Mouse (Mus musculus): ENCODE data around the gene Tor4a. TPM values are rescaled to one million over a fixed set of nuclear protein-coding genes. Genes with fewer than 3 reads are reported as not detected.

The Tor4a gene
- polyA plus RNA-seq, 1 experiment from 2014 or later = 13.1 TPM

DNA sequence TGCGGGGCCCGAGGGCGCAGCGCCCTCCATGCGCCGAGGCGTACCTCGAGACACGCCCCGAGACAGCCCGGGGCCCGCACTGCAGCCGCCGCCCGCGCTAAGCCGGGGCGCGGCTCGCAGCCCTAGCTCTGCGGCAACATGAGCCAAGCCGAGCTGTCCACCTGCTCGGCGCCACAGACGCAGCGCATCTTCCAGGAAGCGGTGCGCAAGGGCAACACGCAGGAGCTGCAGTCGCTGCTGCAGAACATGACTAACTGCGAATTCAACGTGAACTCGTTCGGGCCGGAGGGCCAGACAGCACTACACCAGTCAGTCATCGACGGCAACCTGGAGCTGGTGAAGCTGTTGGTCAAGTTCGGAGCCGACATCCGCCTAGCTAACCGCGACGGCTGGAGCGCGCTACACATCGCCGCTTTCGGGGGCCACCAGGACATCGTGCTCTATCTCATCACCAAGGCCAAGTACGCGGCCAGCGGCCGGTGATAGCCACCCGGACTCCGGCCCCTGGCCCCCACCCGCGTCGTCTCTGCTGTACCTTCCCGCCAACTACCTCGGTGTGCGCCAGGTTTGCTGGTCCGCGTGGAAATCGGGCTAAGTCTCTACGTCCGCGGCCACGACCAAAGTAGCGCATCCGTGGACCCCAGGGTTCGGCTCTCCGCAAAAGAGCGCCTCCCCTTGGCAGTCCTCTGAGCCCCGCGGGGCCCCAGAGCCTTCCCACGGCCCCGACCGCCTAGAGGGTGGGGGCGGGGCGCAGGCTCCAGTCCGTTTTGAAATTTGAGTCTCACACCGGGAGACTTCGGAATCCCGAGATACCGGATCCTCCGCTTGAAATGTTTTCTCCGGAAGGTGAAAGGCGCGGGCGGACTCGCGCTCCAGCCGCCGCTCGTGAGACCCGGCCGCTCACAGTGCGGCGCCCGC, 15.5 kb downstream of the Tor4a start:
- DNase-seq (ENCODE audit: low spot score) (peak; percentile 73), ATAC-seq (ENCODE audit: low FRiP score, low TSS enrichment) (peak; percentile 73)
- H3K4me3 ChIP-seq (ENCODE audit: low read depth, low read length) = peak overlapping the region; percentile 58
- H3K9ac ChIP-seq (ENCODE audit: low read length) = peak overlapping the region; percentile 64
- TF ChIP-seq CTCF (IDR thresholded peaks at IDR 0.05; ENCODE audit: low read depth) = peak; percentile 34; the same call in 1 of the 2 replicates
- no peak for TF ChIP-seq EP300 (optimal IDR thresholded peaks at IDR 0.05)
- H3K27ac ChIP-seq (replicated peaks) = peak overlapping the region; percentile 96
- H3K4me2 ChIP-seq (replicated peaks; ENCODE audit: low read depth) = peak overlapping the region; percentile 85
- no peaks in the 10 kb centered on the region for H3K36me3 ChIP-seq (ENCODE audit: control insufficient read depth, insufficient read depth, low read length)
- H3K27me3 ChIP-seq (ENCODE audit: control insufficient read depth, insufficient read depth, low read length) = no peaks in the 10 kb centered on the region; the same call in 1 of the 2 replicates
- under 1% methylated on average over 97 of the region's 100 CpGs for WGBS
- peaks cover 3% of the 10 kb centered on the region; the same call in 1 of the 2 replicates for H3K4me1 ChIP-seq (replicated peaks; ENCODE audit: control insufficient read depth, insufficient read depth)
- H3K9me3 ChIP-seq (ENCODE audit: control insufficient read depth, low read length) = no peaks in the 10 kb centered on the region

DNA sequence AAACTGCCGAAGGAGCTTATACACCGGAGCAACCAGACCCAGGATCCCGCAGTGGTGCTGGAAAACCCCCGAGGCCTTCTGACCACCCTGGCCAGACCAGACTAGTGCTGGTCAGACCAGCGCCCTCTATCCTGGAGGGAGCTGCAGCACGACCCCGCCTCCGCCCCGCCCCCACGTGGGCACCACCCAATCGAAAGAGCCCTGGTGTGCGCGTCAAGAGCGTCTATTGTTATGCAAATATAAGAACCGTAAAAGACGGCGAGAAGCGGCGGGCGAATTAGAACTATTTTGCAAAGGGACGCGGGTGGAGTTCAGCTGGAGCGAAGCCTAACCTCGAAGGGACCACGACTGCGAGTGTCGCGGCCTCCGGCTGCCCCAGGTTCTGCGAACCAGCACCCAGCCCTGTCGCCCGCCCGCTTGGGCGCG, 16.2 kb downstream of the Tor4a start, which contains the start of gene Nrarp:
Nrarp (plus strand) TSS at position 281 of the 426 bp plus-strand sequence.
- H3K4me1 ChIP-seq (replicated peaks; ENCODE audit: control insufficient read depth, insufficient read depth) = peaks cover 2% of the 10 kb centered on the region; the same call in 1 of the 2 replicates
- ATAC-seq (ENCODE audit: low FRiP score, low TSS enrichment) = peak; percentile 88
- under 1% methylated on average over 35 of the region's 35 CpGs for WGBS

DNA sequence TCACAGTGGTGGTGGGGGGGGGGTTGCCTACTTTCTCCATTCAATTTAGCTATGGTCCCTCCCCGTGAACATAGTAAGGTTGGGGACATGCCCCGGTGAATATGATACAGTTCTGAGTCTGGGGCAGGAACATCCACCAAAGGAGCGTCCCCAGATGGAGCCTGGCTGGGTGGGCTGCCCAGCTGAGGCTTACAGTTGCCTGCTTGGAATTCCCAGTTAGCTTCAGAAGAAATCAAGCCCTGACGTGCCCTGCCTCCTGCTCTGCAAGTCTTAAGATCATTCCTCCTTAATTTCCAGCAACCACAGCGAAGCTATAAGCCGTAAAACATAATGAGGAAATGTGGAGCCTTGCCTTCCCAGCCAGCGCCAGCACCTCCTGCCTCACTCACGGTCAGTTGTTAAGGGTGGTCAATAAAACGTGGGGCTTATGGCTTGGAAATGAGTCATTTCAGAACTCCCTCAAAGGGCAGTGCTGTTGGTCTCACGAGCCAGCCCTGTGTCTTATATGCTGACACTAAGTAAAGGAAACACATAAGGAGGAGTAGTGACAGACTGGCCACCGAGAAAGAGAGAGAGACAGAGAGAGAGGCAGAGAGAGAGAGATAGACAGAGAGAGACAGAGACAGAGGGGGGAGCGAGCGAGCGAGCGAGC, 17.0 kb downstream of the Tor4a start:
- no peaks in the 10 kb centered on the region for H3K9me3 ChIP-seq (ENCODE audit: control insufficient read depth, low read length)
- H3K4me1 ChIP-seq (replicated peaks; ENCODE audit: control insufficient read depth, insufficient read depth) = no peaks in the 10 kb centered on the region
- no peak for ATAC-seq (ENCODE audit: low FRiP score, low TSS enrichment)
- H3K4me2 ChIP-seq (replicated peaks; ENCODE audit: low read depth) = peak overlapping the region; percentile 85
- peak overlapping the region; percentile 58 for H3K4me3 ChIP-seq (ENCODE audit: low read depth, low read length)
- H3K27me3 ChIP-seq (ENCODE audit: control insufficient read depth, insufficient read depth, low read length) = no peaks in the 10 kb centered on the region; the same call in 1 of the 2 replicates
- H3K36me3 ChIP-seq (ENCODE audit: control insufficient read depth, insufficient read depth, low read length) = no peaks in the 10 kb centered on the region
- peak overlapping the region; percentile 41; the same call in 1 of the 2 replicates for H3K9ac ChIP-seq (ENCODE audit: low read length)
- WGBS = 42% methylated on average over 15 of the region's 15 CpGs
- no peak for TF ChIP-seq EP300 (optimal IDR thresholded peaks at IDR 0.05)
- TF ChIP-seq CTCF (IDR thresholded peaks at IDR 0.05; ENCODE audit: low read depth) = no peak
- H3K27ac ChIP-seq (replicated peaks) = peak overlapping the region; percentile 96
- no peak for DNase-seq (ENCODE audit: low spot score)

More for the DNA sequence above, 16.2 kb downstream of the Tor4a start, which contains the start of gene Nrarp:
- Histone ChIP-seq H3K9me3 (ENCODE audit: control insufficient read depth, low read length) (no peaks in the 10 kb centered on the region), H3K27ac (replicated peaks) (peak within 1 kb of the TSS; percentile 96), H3K4me2 (replicated peaks; ENCODE audit: low read depth) (peak within 1 kb of the TSS; percentile 85), H3K4me3 (ENCODE audit: low read depth, low read length) (peak within 1 kb of the TSS; percentile 58), H3K27me3 (ENCODE audit: control insufficient read depth, insufficient read depth, low read length) (no peaks in the 10 kb centered on the region; the same call in 1 of the 2 replicates), H3K36me3 (ENCODE audit: control insufficient read depth, insufficient read depth, low read length) (no peaks in the 10 kb centered on the region), H3K9ac (ENCODE audit: low read length) (peak within 1 kb of the TSS; percentile 64)
- DNase-seq (ENCODE audit: low spot score) = peak; percentile 96
- no peak for TF ChIP-seq EP300 (optimal IDR thresholded peaks at IDR 0.05)
- TF ChIP-seq CTCF (IDR thresholded peaks at IDR 0.05; ENCODE audit: low read depth) = peak; percentile 73

DNA sequence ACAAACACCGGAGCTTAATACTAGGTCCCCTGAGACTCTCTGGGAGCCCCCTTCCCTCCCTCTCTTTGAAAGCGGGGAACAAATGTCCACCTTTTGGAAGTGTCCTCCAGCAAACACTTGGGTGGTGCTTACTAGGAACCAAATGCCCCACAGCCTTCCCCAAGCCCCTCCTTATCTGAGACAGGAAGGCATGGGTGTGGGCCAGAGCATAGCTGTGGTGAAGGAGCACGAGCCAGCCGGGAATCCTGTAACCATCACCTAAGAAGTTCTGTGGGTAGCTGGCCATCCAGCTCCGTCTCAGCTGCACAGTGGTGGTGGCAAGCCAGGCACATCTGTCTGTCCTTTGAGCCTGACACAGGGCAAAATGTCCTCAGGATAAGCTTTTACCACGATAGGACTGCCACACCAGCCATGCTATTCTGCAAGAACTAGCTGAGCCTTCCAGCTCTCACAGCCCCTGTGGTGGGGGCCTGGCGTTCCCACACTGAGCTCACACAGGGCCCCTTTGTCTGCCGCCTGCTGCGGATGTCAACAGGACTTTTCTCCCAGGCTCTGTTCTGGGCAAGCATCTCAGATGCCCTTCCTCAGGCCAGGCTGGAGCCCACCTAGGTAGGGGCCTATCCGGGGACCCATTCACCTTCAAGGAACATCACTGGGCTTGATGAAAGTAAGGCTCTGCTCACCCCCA, 18.3 kb downstream of the Tor4a start:
- H3K9ac ChIP-seq (ENCODE audit: low read length) = no peak overlapping the region
- H3K9me3 ChIP-seq (ENCODE audit: control insufficient read depth, low read length) = no peaks in the 10 kb centered on the region
- no peaks in the 10 kb centered on the region; the same call in 1 of the 2 replicates for H3K27me3 ChIP-seq (ENCODE audit: control insufficient read depth, insufficient read depth, low read length)
- peak overlapping the region; percentile 40 for H3K27ac ChIP-seq (replicated peaks)
- DNase-seq (ENCODE audit: low spot score) (no peak), ATAC-seq (ENCODE audit: low FRiP score, low TSS enrichment) (no peak)
- H3K4me3 ChIP-seq (ENCODE audit: low read depth, low read length) = no peak overlapping the region
- TF ChIP-seq EP300 (optimal IDR thresholded peaks at IDR 0.05) (no peak), CTCF (IDR thresholded peaks at IDR 0.05; ENCODE audit: low read depth) (no peak)
- no peaks in the 10 kb centered on the region for H3K4me1 ChIP-seq (replicated peaks; ENCODE audit: control insufficient read depth, insufficient read depth)
- 40% methylated on average over 10 of the region's 10 CpGs for WGBS
- no peak overlapping the region for H3K4me2 ChIP-seq (replicated peaks; ENCODE audit: low read depth)
- H3K36me3 ChIP-seq (ENCODE audit: control insufficient read depth, insufficient read depth, low read length) = no peaks in the 10 kb centered on the region

DNA sequence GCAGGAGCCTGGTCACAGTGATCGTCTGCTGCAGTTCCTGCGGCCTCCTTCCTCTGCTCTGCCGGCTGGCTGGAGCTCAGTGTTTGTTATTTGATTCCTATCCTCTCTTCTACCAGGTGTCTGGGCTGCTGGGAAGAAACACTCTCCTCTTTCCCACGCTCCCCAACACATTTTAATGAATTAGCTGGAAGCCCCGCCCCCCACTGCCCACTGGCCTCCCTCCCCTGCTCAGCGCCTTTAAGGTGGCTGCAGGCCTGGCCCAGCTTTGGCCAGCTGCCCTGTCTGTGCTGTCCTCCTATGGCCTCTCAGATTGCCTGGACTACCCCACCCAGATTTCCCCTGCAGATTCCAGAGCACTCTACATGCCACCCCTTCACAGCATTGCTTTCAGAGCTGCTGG, 19.0 kb downstream of the Tor4a start:
- DNase-seq (ENCODE audit: low spot score) (peak; percentile 59), ATAC-seq (ENCODE audit: low FRiP score, low TSS enrichment) (no peak)
- H3K36me3 ChIP-seq (ENCODE audit: control insufficient read depth, insufficient read depth, low read length) = no peaks in the 10 kb centered on the region
- 21% methylated on average over 6 of the region's 6 CpGs for WGBS
- H3K9ac ChIP-seq (ENCODE audit: low read length) = no peak overlapping the region
- H3K4me1 ChIP-seq (replicated peaks; ENCODE audit: control insufficient read depth, insufficient read depth) = no peaks in the 10 kb centered on the region
- no peaks in the 10 kb centered on the region; the same call in 1 of the 2 replicates for H3K27me3 ChIP-seq (ENCODE audit: control insufficient read depth, insufficient read depth, low read length)
- H3K27ac ChIP-seq (replicated peaks) = peak overlapping the region; percentile 63
- H3K9me3 ChIP-seq (ENCODE audit: control insufficient read depth, low read length) = no peaks in the 10 kb centered on the region
- no peak overlapping the region for H3K4me2 ChIP-seq (replicated peaks; ENCODE audit: low read depth)
- TF ChIP-seq CTCF (IDR thresholded peaks at IDR 0.05; ENCODE audit: low read depth) = no peak
- no peak overlapping the region for H3K4me3 ChIP-seq (ENCODE audit: low read depth, low read length)
